ENCODE assay signal across 13 mouse cellular contexts in genomic region chr4:150327476-150327875, GRCm38 (mm10). TPM values are rescaled to one million over a fixed set of nuclear protein-coding genes. Genes with fewer than 3 reads are reported as not detected.
DNase-seq lines count a peak whose midpoint lies in the region; ATAC-seq and TF ChIP-seq lines count a peak whose summit lies in the region.
"Had no signal": no experiment of that assay in that cellular context is flagged by ENCODE, and none has a peak within 500 bp of the region (broad histone marks: within the 10 kb centered on the region; RNA-seq: fewer than 3 reads in every experiment).

No protein-coding gene starts in this region.

- no peak overlapping the region for H3K27ac ChIP-seq in intestine, postnatal 0 days (ENCODE audit: low read depth, low read length)
- no peak overlapping the region for H3K27ac ChIP-seq in intestine, embryonic 15.5 days
- H3K27ac ChIP-seq in lung, embryonic 14.5 days (ENCODE audit: low read depth), result no peak overlapping the region
- H3K27ac ChIP-seq: forebrain, embryonic 12.5 days; neural tube, embryonic 12.5 days had no signal

- 68% methylated on average over 4 of the region's 4 CpGs for WGBS in intestine, postnatal 0 days
- 68% methylated on average over 4 of the region's 4 CpGs for WGBS in intestine, embryonic 15.5 days
- WGBS in lung, embryonic 14.5 days, result 64% methylated on average over 4 of the region's 4 CpGs

- DNase-seq in lung, embryonic 14.5 days, result no peak
- DNase-seq in lung, postnatal 25 days (ENCODE audit: low spot score), result no peak
- DNase-seq in Patski (ENCODE audit: low read depth, low spot score), result no peak
- no peak for DNase-seq in ovary, postnatal 10 days (ENCODE audit: low spot score)
- no peak for DNase-seq in ovary, adult 18-20 months (ENCODE audit: low spot score)
- DNase-seq: cerebellum, adult 11 months; kidney, postnatal 25 days; right cerebral cortex, postnatal 4 days had no signal

- no peaks in the 10 kb centered on the region for H3K27me3 ChIP-seq in intestine, postnatal 0 days (replicated peaks; ENCODE audit: control insufficient read depth, insufficient read depth, low read length)
- no peaks in the 10 kb centered on the region for H3K27me3 ChIP-seq in intestine, embryonic 15.5 days (replicated peaks)
- no peaks in the 10 kb centered on the region for H3K27me3 ChIP-seq in lung, embryonic 14.5 days (ENCODE audit: insufficient read depth, low read length)
- H3K27me3 ChIP-seq in Patski, result no peaks in the 10 kb centered on the region
- H3K27me3 ChIP-seq: forebrain, embryonic 12.5 days; megakaryocyte, embryonic 14.5 days; neural tube, embryonic 12.5 days had no signal

- H3K4me1 ChIP-seq in intestine, postnatal 0 days (replicated peaks; ENCODE audit: control insufficient read depth, insufficient read depth, low read length), result no peaks in the 10 kb centered on the region
- no peaks in the 10 kb centered on the region; the same call in 1 of the 2 replicates for H3K4me1 ChIP-seq in intestine, embryonic 15.5 days (replicated peaks)
- no peaks in the 10 kb centered on the region for H3K4me1 ChIP-seq in lung, embryonic 14.5 days (ENCODE audit: insufficient read depth)

- H3K9ac ChIP-seq in intestine, postnatal 0 days (ENCODE audit: low read depth, low read length), result no peak overlapping the region
- no peak overlapping the region for H3K9ac ChIP-seq in intestine, embryonic 15.5 days
- no peak overlapping the region for H3K9ac ChIP-seq in lung, embryonic 14.5 days
- H3K9ac ChIP-seq: forebrain, embryonic 12.5 days; neural tube, embryonic 12.5 days had no signal

- peak; percentile 45 for TF ChIP-seq CTCF in intestine, postnatal 0 days (IDR thresholded peaks at IDR 0.05; ENCODE audit: low read depth)
- peak; percentile 39; the same call in 1 of the 2 replicates for TF ChIP-seq CTCF in lung, embryonic 14.5 days (IDR thresholded peaks at IDR 0.05; ENCODE audit: low read depth)
- TF ChIP-seq CTCF in Patski (IDR thresholded peaks at IDR 0.05), result peak; percentile 43

- CTCF ChIA-PET in Patski (lab: Charles Lee), result interaction anchor here (0.8 to 1.8 kb wide), 3 partner anchors 10 to 17 kb away, joined by 4 to 5 read pairs (median 4); no protein-coding TSS in a partner anchor

- POLR2A ChIA-PET in Patski (lab: Charles Lee), result no interaction called here

- H3K4me2 ChIP-seq in intestine, postnatal 0 days (replicated peaks; ENCODE audit: low read depth), result no peak overlapping the region
- H3K4me2 ChIP-seq in intestine, embryonic 15.5 days (replicated peaks), result no peak overlapping the region
- H3K4me2 ChIP-seq in lung, embryonic 14.5 days, result no peak overlapping the region
- H3K4me2 ChIP-seq: forebrain, embryonic 12.5 days; neural tube, embryonic 12.5 days had no signal

- no peak for ATAC-seq in intestine, postnatal 0 days
- no peak for ATAC-seq in intestine, embryonic 15.5 days
- no peak for ATAC-seq in lung, embryonic 14.5 days (ENCODE audit: insufficient read depth)
- no peak for ATAC-seq in Patski

- H3K9me3 ChIP-seq in intestine, postnatal 0 days (ENCODE audit: control insufficient read depth), result no peaks in the 10 kb centered on the region
- H3K9me3 ChIP-seq in intestine, embryonic 15.5 days, result no peaks in the 10 kb centered on the region
- H3K9me3 ChIP-seq in lung, embryonic 14.5 days (ENCODE audit: low read depth, low read length), result no peaks in the 10 kb centered on the region
- H3K9me3 ChIP-seq: forebrain, embryonic 12.5 days; neural tube, embryonic 12.5 days had no signal

- no peak overlapping the region for H3K4me3 ChIP-seq in intestine, postnatal 0 days (ENCODE audit: low read depth, low read length)
- no peak overlapping the region for H3K4me3 ChIP-seq in intestine, embryonic 15.5 days (replicated peaks)
- no peak overlapping the region for H3K4me3 ChIP-seq in lung, embryonic 14.5 days (ENCODE audit: low read depth, low read length)
- H3K4me3 ChIP-seq: forebrain, embryonic 12.5 days; megakaryocyte, embryonic 14.5 days; neural tube, embryonic 12.5 days had no signal

- in situ Hi-C loops in Patski (cut with MboI; ENCODE audit: low pct_unique_long_range_greater_than_20kb), result no loop called here

- no peaks in the 10 kb centered on the region for H3K36me3 ChIP-seq in intestine, postnatal 0 days (ENCODE audit: control insufficient read depth, insufficient read depth)
- H3K36me3 ChIP-seq in intestine, embryonic 15.5 days, result no peaks in the 10 kb centered on the region
- no peaks in the 10 kb centered on the region for H3K36me3 ChIP-seq in lung, embryonic 14.5 days (ENCODE audit: insufficient read depth)
- H3K36me3 ChIP-seq: neural tube, embryonic 12.5 days had no signal

RNA-seq across cellular contexts. Expression of gene Rere, which starts 46.0 kb away (rescaled TPM):
- polyA plus RNA-seq in intestine, postnatal 0 days (2015; fragmentation: Nextera tagmentation; extraction: Ambion mirVana), result 20.7 and 22.4 TPM in 2 replicates
- 25.6 and 28.4 TPM in 2 replicates for polyA plus RNA-seq in intestine, embryonic 15.5 days (2015; fragmentation: Nextera tagmentation; extraction: Ambion mirVana)
- 41.1 and 41.5 TPM in 2 replicates for polyA plus RNA-seq in lung, embryonic 14.5 days (2014; fragmentation: Nextera tagmentation; extraction: Ambion mirVana)
- polyA plus RNA-seq in Patski (2021), result 155 TPM
